Mouse (Mus musculus): ENCODE data around the gene Gm49630. TPM values are rescaled to one million over a fixed set of nuclear protein-coding genes. Genes with fewer than 3 reads are reported as not detected.
"Not testable (repeated sequence)": the region's sequence is repeated elsewhere in the genome, so short reads cannot be mapped to it uniquely, and the experiment has no call there.

The Gm49630 gene
- polyA plus RNA-seq, 1 experiment, result not detected

DNA sequence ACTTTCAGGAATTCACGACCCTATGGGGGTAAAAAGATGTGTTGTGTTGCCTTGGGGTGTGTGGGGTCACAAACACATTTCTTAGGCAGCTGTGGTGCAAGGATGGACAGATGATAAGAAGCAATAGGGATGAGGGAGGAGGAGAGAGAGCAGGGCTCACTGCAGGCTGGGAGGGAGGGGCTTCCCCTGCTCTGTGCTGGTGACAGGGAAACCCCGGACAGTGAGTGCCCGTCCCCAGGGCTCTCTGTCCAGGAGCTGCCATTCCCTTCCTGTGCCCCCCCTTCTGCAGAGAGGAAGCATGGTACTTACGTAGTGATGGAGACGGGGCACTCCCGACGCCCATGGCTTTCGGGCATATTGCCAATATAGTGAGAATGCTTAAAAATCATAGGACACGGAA, 34.4 kb downstream of the Gm49630 start:
- not testable (repeated sequence) for H3K4me3 ChIP-seq (ENCODE audit: low read depth, low read length); H3K9me3 ChIP-seq (replicated peaks; ENCODE audit: control insufficient read depth, insufficient read depth, low read length, poor library complexity, severe bottlenecking); H3K4me1 ChIP-seq (ENCODE audit: control insufficient read depth, insufficient read depth, low read length); H3K27ac ChIP-seq (ENCODE audit: insufficient read depth, low read length); H3K9ac ChIP-seq (ENCODE audit: low read depth, poor library complexity, severe bottlenecking); H3K27me3 ChIP-seq (ENCODE audit: control insufficient read depth, insufficient read depth, low read length, poor library complexity, severe bottlenecking); H3K36me3 ChIP-seq (ENCODE audit: control insufficient read depth, insufficient read depth, low read length, poor library complexity, severe bottlenecking)

DNA sequence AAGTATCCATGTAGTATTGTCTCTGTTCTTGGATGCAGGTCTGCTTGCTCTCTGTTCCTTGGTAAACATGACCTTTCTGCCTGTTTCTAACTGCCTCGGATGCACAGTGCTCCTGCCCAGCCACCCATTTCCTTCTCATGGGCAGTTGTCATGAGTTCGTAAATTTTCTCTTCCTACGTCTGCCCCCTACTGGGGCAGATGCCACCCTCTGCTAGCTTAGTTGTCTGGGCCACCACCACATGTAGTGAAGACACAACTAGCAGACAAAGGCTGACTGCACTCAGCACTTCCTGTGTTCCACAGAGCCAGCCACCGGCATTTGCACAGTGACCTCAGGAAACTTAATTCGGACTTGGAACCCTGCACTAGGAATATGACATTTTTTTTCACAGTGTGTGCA, 39.0 kb downstream of the Gm49630 start:
- not testable (repeated sequence) for H3K9me3 ChIP-seq (replicated peaks; ENCODE audit: control insufficient read depth, insufficient read depth, low read length, poor library complexity, severe bottlenecking); H3K27ac ChIP-seq (ENCODE audit: insufficient read depth, low read length); H3K4me1 ChIP-seq (ENCODE audit: control insufficient read depth, insufficient read depth, low read length); H3K4me3 ChIP-seq (ENCODE audit: low read depth, low read length); H3K27me3 ChIP-seq (ENCODE audit: control insufficient read depth, insufficient read depth, low read length, poor library complexity, severe bottlenecking); H3K36me3 ChIP-seq (ENCODE audit: control insufficient read depth, insufficient read depth, low read length, poor library complexity, severe bottlenecking); H3K9ac ChIP-seq (ENCODE audit: low read depth, poor library complexity, severe bottlenecking)

GRCm38 (mm10) chr17:7326415-7326814, 45.4 kb downstream of the Gm49630 start:
- not testable (repeated sequence) for H3K9ac ChIP-seq (ENCODE audit: low read depth, poor library complexity, severe bottlenecking); H3K9me3 ChIP-seq (replicated peaks; ENCODE audit: control insufficient read depth, insufficient read depth, low read length, poor library complexity, severe bottlenecking); H3K4me1 ChIP-seq (ENCODE audit: control insufficient read depth, insufficient read depth, low read length); H3K27me3 ChIP-seq (ENCODE audit: control insufficient read depth, insufficient read depth, low read length, poor library complexity, severe bottlenecking); H3K4me3 ChIP-seq (ENCODE audit: low read depth, low read length); H3K27ac ChIP-seq (ENCODE audit: insufficient read depth, low read length); H3K36me3 ChIP-seq (ENCODE audit: control insufficient read depth, insufficient read depth, low read length, poor library complexity, severe bottlenecking)

DNA sequence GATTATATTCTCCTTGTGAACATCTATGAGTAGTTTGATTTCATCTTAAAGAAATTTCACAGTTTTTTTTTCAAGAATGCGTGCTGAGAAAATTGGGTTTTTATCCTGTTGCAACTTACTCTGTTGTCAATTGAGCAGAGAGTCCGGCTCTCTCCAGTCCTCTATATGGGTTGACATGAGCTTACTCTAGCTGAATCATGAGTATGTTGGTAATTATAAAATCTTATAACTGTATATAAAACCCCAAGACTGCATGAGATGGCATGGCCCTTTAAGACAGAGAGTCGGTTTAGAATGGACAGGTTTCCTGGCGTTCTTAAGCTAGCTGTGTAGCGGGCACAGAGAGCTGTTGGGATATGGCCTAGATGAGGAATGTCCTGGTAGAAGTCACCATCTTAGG, 47.4 kb downstream of the Gm49630 start, which contains the start of gene Tcp10a:
Gene Tcp10a, plus strand, starts transcription at position 301 of the 400 bp plus-strand sequence.
- not testable (repeated sequence) for H3K4me3 ChIP-seq (ENCODE audit: low read depth, low read length); H3K27me3 ChIP-seq (ENCODE audit: control insufficient read depth, insufficient read depth, low read length, poor library complexity, severe bottlenecking); H3K9me3 ChIP-seq (replicated peaks; ENCODE audit: control insufficient read depth, insufficient read depth, low read length, poor library complexity, severe bottlenecking)

DNA sequence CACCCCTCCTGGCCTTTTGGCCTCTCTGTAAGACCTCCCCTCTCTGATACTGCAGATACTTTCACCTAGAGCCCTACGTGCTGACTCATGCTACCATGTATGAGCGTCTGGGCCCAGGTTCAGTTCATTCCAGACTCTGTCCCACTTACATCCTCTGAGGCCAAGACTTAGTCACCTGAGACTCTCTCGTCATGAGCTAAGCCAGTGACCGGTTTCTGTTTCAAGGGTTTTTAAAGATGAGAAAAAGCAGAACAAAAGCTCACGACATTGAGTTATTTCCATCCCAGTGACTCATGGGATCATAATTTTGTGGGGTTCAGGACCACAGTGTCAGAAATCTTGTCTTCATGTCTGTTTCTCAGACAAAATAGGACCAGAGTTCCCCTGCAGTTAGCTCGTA, 52.0 kb downstream of the Gm49630 start:
- H3K27ac ChIP-seq (ENCODE audit: insufficient read depth, low read length); H3K36me3 ChIP-seq (ENCODE audit: control insufficient read depth, insufficient read depth, low read length, poor library complexity, severe bottlenecking); H3K27me3 ChIP-seq (ENCODE audit: control insufficient read depth, insufficient read depth, low read length, poor library complexity, severe bottlenecking); H3K9ac ChIP-seq (ENCODE audit: low read depth, poor library complexity, severe bottlenecking); H3K4me1 ChIP-seq (ENCODE audit: control insufficient read depth, insufficient read depth, low read length); H3K4me3 ChIP-seq (ENCODE audit: low read depth, low read length); H3K9me3 ChIP-seq (replicated peaks; ENCODE audit: control insufficient read depth, insufficient read depth, low read length, poor library complexity, severe bottlenecking): not testable (repeated sequence)

More for the DNA sequence above, 47.4 kb downstream of the Gm49630 start, which contains the start of gene Tcp10a:
- not testable (repeated sequence) for H3K36me3 ChIP-seq (ENCODE audit: control insufficient read depth, insufficient read depth, low read length, poor library complexity, severe bottlenecking); H3K4me1 ChIP-seq (ENCODE audit: control insufficient read depth, insufficient read depth, low read length); H3K27ac ChIP-seq (ENCODE audit: insufficient read depth, low read length); H3K9ac ChIP-seq (ENCODE audit: low read depth, poor library complexity, severe bottlenecking)

GRCm38 (mm10) chr17:7315693-7316382, 55.9 kb downstream of the Gm49630 start:
- H3K36me3 ChIP-seq (ENCODE audit: control insufficient read depth, insufficient read depth, low read length, poor library complexity, severe bottlenecking); H3K9ac ChIP-seq (ENCODE audit: low read depth, poor library complexity, severe bottlenecking); H3K27ac ChIP-seq (ENCODE audit: insufficient read depth, low read length); H3K4me1 ChIP-seq (ENCODE audit: control insufficient read depth, insufficient read depth, low read length); H3K9me3 ChIP-seq (replicated peaks; ENCODE audit: control insufficient read depth, insufficient read depth, low read length, poor library complexity, severe bottlenecking); H3K4me3 ChIP-seq (ENCODE audit: low read depth, low read length); H3K27me3 ChIP-seq (ENCODE audit: control insufficient read depth, insufficient read depth, low read length, poor library complexity, severe bottlenecking): not testable (repeated sequence)

DNA sequence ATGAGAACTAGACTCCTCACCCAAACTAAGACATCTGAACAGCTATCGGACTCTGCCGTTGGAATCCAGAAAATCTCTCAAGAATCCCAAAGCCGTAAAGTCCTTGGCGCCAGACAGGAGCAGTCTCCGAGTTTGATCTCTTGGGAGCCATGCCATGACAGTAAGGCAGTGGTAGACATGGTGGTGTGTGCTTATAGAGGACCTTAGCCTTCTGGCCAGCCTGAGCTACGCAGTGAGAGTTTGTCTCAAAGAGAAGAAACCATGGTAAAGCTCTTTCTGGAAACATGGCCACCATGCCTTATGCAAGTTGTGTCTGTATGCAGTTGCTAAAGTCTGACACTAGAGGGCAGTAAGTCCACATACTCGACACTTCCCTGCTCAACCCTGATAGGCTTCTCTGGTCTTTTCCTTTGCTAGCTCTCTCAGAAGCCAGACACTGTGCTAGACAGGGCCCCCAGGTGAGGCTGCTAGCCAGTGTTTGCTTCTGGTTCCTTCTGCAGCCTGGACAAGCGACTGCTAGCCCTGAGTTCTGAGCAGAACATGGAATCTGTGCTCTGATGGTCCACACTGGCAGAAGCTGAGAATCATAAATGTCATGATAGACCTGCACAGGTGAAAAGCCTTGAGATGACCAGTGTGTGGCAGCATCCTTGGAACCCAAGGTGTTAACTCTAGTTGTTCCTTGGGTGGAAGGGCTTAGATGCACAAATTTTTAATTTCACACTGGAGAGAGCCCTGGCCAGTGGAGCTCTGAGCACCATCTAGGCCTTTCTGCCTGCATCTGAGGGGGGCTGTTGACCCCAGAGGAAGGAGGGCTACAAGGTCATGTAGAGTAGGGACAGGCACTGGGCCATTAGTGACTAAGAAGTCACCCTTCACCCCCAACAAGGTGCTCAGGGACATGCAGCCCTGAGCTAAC, 65.2 kb downstream of the Gm49630 start:
- not testable (repeated sequence) for H3K4me3 ChIP-seq (ENCODE audit: low read depth, low read length); H3K4me1 ChIP-seq (ENCODE audit: control insufficient read depth, insufficient read depth, low read length); H3K27ac ChIP-seq (ENCODE audit: insufficient read depth, low read length); H3K36me3 ChIP-seq (ENCODE audit: control insufficient read depth, insufficient read depth, low read length, poor library complexity, severe bottlenecking); H3K9me3 ChIP-seq (replicated peaks; ENCODE audit: control insufficient read depth, insufficient read depth, low read length, poor library complexity, severe bottlenecking); H3K9ac ChIP-seq (ENCODE audit: low read depth, poor library complexity, severe bottlenecking); H3K27me3 ChIP-seq (ENCODE audit: control insufficient read depth, insufficient read depth, low read length, poor library complexity, severe bottlenecking)

Other genes starting within 250 kb of the Gm49630 start
- gene Rps6ka2, start 201.9 kb downstream of the Gm49630 start, polyA plus RNA-seq (2011; ENCODE audit: insufficient read depth, insufficient read length, low read depth, missing spikeins), result 22.1 and 26.6 TPM in 2 replicates
- 0.27 TPM in 1 of 2 replicates, not detected in the other for gene Tcp10a, start 47.3 kb downstream of the Gm49630 start, polyA plus RNA-seq (2011; ENCODE audit: insufficient read depth, insufficient read length, low read depth, missing spikeins)
- not detected in 2 replicates for gene Ttll2, start 19.3 kb downstream of the Gm49630 start, polyA plus RNA-seq (2011; ENCODE audit: insufficient read depth, insufficient read length, low read depth, missing spikeins)
- gene Unc93a2, start 13.5 kb upstream of the Gm49630 start, polyA plus RNA-seq (2011; ENCODE audit: insufficient read depth, insufficient read length, low read depth, missing spikeins), result not detected in 2 replicates